Mouse (Mus musculus) kidney, adult 2 months (tissue): Measurements from ENCODE around the gene Cst9.

Experiments used
- CTCF ChIP-seq: fragments of 200-500 bp; conservative IDR thresholded peaks from 2 replicates; pipeline ENCODE4 v1.5.1; 2011; ENCODE audit warnings: low read depth, mild to moderate bottlenecking, control low read depth, low read length, moderate library complexity, mixed read lengths; ENCODE audit not compliant: insufficient read depth, insufficient read length
- POLR2A ChIP-seq: fragments of 200-500 bp; IDR thresholded peaks from one replicate; pipeline ENCODE4 v1.6.1; 2011; ENCODE audit warnings: low read depth, low read length, control low read depth

DNA sequence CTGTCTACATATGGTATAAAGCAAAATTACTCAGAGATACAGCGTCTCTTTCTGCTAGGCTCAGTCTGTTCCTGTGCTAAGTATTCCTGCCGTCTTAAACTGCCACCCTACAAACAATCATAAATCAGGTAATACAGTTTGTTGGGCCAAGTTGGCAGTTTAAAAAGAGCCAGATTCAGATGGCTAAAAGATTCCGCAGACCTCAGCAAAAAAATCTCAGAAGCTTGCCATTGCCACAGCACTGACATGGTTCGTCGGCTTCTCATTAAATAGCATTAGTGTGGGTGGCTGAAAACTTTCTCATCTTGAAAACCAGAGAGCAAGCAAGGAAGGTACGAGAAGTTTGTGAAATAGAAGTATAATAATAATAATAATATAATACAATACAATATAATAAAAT, 28.3 kb upstream of the Cst9 start:
- no peak for TF ChIP-seq POLR2A
- no peak for TF ChIP-seq CTCF
